Mouse (Mus musculus) limb, embryonic 15.5 days (tissue): ENCODE measurements around the gene Ahdc1. TPM values are rescaled to one million over a fixed set of nuclear protein-coding genes. Genes with fewer than 3 reads are reported as not detected.

Experiments
- ATAC-seq: fragments of 200-750 bp; cut with Nextera tagmentation; 2 replicates; pipeline ENCODE4 v1.8.0; 2017; ENCODE audit warnings: low read depth, moderate TSS enrichment; ENCODE audit not compliant: insufficient number of reproducible peaks, low FRiP score, low TSS enrichment
- H3K27ac ChIP-seq: fragments of 300-500 bp; sonication (generic); 2 replicates; pipeline ENCODE4 v1.5.1; 2015; ENCODE audit warnings: moderate library complexity, mild to moderate bottlenecking, inconsistent platforms
- H3K27me3 ChIP-seq: fragments of 300-500 bp; sonication (generic); 2 replicates; pipeline ENCODE4 v1.6.1; 2015; ENCODE audit warnings: inconsistent platforms
- H3K36me3 ChIP-seq: fragments of 300-500 bp; sonication (generic); 2 replicates; pipeline ENCODE4 v1.6.1; 2015; ENCODE audit warnings: inconsistent platforms
- H3K4me1 ChIP-seq: fragments of 300-500 bp; sonication (generic); 2 replicates; pipeline ENCODE4 v1.6.1; 2015; ENCODE audit warnings: inconsistent platforms
- H3K4me2 ChIP-seq: fragments of 300-500 bp; sonication (generic); 2 replicates; pipeline ENCODE4 v1.6.1; 2015; ENCODE audit warnings: mild to moderate bottlenecking, inconsistent platforms
- H3K4me3 ChIP-seq: fragments of 300-500 bp; sonication (generic); 2 replicates; pipeline ENCODE4 v1.5.1; 2015; ENCODE audit warnings: mild to moderate bottlenecking, inconsistent platforms
- H3K9ac ChIP-seq: fragments of 300-500 bp; sonication (generic); 2 replicates; pipeline ENCODE4 v1.6.1; 2015; ENCODE audit warnings: inconsistent platforms
- H3K9me3 ChIP-seq: fragments of 300-500 bp; sonication (generic); 2 replicates; pipeline ENCODE4 v1.6.1; 2016; ENCODE audit warnings: inconsistent platforms
- WGBS: fragments of 180-500 bp; shearing (Covaris S2); methylation state at CpG from one replicate; pipeline ENCODE4 v1.1.7; 2015; 5-methylcytosine and 5-hydroxymethylcytosine counted together
- polyA plus RNA-seq: library from polyadenylated mRNA; unstranded; fragments of >200 nt; fragmentation: Nextera tagmentation; extraction: Ambion mirVana; gene quantifications from 2 replicates; pipeline ENCODE4 v1.2.1, GENCODE M21; 2015

The Ahdc1 gene
- polyA plus RNA-seq, 1 experiment from 2014 or later, result 13.2 TPM

DNA sequence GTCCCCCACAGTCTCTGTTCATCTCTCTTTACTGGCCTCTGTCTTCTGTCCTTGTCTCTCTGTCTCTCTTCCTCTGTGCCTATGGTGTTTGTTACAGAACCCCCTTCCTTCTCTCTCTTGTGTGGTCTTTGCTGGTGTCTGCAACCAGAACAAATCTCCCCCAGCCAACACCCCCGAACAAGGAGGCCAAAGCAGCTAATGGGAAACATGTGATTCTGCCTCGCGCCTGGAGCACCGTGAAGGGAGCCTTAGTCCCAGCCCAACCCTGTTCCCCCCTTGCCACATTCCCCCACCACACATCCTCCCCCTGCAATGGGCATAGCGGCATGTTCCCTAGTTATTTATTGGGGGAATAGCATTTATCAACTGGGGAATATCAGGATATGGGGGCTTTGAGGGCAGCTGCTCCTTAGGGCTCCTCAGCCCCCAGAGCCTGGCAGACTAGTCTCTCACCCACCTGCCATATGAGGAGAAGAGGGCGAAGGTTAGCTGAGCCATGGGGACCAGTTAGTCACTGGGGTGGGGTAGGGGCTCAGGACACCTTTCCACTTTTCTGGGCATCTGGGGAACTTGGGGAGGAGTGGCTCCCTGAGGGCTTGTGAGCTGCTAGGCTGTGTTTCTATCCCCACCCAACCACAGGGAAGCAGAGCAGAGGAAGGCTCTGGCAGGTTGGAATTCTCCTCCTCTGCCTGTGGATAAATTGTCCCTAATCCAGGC is 41.1 kb downstream of the Ahdc1 start:
- Histone ChIP-seq H3K4me1 (peaks cover 97% of the 10 kb centered on the region), H3K9ac (0 out of 2 replicates have a peak overlapping the region, but pooled peaks have one; percentile 17), H3K9me3 (no peaks in the 10 kb centered on the region), H3K27ac (peak overlapping the region; percentile 87), H3K4me3 (0 out of 2 replicates have a peak overlapping the region, but pooled peaks have one; percentile 0), H3K36me3 (peaks cover 11% of the 10 kb centered on the region; the same call in 1 of the 2 replicates), H3K27me3 (no peaks in the 10 kb centered on the region), H3K4me2 (peak overlapping the region; percentile 29; the same call in 1 of the 2 replicates)
- WGBS, result 18% methylated on average over 6 of the region's 6 CpGs
- no peak for ATAC-seq

DNA sequence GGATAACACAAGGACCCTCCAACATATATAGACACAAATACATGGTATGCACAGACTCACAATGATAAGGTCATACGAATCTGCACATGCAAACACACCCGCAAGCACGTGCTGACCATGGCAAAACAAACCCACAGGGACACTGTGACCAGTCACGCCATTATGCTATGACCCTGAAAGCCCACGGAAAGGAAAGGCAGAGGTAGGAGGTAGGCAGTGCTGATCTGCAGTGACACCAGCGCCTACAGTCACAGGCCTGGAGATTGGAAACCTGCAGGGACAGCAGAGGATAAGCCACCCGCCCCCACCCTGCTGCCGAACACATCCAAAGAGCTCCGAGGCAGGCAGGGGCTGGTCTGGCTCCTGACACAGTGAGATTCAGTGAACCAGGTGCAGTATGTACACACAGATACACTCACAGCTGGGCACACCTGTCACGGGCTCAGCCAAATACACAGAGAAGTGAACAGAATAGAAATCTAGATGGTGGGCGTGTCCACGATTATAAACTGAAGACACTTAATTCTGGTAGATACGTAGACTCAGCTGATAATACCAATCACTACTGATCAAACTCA is 42.0 kb downstream of the Ahdc1 start:
- H3K36me3 ChIP-seq, result peaks cover 15% of the 10 kb centered on the region
- H3K4me3 ChIP-seq, result no peak overlapping the region
- no peak for ATAC-seq
- WGBS, result 76% methylated on average over 13 of the region's 13 CpGs
- H3K27ac ChIP-seq, result peak overlapping the region; percentile 87; the same call in 1 of the 2 replicates
- peaks cover 97% of the 10 kb centered on the region for H3K4me1 ChIP-seq
- H3K4me2 ChIP-seq, result no peak overlapping the region
- H3K9ac ChIP-seq, result no peak overlapping the region
- H3K9me3 ChIP-seq, result no peaks in the 10 kb centered on the region
- no peaks in the 10 kb centered on the region for H3K27me3 ChIP-seq

DNA sequence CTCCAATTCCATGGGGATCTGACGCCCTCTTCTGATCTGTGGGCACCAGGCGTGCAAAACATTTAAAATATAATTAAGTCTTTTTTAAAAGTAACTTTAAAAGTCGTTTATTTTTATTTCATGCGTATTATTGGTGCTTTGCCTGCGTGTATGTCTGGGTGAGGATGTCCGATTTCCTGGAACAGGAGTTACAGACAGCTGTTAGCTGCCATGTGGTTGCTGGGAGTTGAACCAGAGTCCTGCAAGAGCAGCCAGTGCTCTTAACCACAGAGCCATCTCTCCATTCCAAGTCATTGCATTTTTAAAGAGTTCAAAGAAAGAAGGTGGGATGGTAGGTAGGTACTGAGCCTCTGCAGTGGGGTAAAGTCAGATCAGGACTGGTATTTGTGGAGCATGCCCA is 43.5 kb downstream of the Ahdc1 start:
- H3K9ac ChIP-seq, result no peak overlapping the region
- H3K27me3 ChIP-seq, result no peaks in the 10 kb centered on the region
- 51% methylated on average over 6 of the region's 6 CpGs for WGBS
- peaks cover 97% of the 10 kb centered on the region for H3K4me1 ChIP-seq
- H3K36me3 ChIP-seq, result peaks cover 21% of the 10 kb centered on the region
- no peak overlapping the region for H3K4me3 ChIP-seq
- no peak for ATAC-seq
- H3K27ac ChIP-seq, result peak overlapping the region; percentile 85
- H3K9me3 ChIP-seq, result no peaks in the 10 kb centered on the region
- no peak overlapping the region for H3K4me2 ChIP-seq

DNA sequence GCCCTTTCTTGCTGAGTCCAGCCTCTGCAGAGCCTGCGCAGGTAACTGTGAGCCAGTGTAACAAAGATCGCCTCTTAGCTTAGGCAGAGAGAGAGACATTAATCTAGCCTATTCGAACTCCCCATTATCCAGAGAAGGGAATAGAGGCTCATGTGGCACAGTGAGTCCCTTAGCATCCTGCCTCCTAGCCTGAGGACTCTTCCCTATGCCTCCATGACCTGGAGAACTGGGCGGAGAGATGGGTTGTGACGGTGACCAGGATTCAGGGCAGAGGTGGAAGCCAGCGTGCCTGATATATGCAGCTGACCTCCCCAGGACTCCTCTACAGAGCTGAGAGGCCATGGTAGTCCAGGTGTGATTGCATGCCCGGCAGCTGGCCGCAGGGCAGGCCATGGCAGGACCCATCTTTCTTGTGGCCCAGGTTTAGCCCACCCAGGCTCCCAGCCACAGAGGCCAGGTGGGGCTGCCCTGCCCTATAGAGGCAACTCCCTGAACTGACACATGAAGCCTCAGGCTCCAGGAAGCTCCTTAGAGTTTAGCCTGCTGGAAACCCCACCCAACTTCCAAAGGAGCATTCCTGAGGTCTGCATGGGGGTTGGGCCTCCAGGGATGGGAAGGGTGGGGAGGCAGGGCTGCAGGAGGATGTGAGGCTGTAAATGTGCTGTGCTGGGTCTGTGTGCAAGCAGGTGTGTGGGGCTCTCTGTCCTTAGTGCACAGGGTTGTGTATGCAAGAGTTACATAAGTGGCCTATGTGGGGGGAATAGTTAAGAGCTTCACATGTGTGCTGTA is 44.3 kb downstream of the Ahdc1 start:
- H3K4me2 ChIP-seq, result peak overlapping the region; percentile 12; the same call in 1 of the 2 replicates
- WGBS, result 53% methylated on average over 8 of the region's 8 CpGs
- no peaks in the 10 kb centered on the region for H3K27me3 ChIP-seq
- H3K4me1 ChIP-seq, result peaks cover 94% of the 10 kb centered on the region
- peak; percentile 22; the same call in 1 of the 2 replicates for ATAC-seq
- peaks cover 29% of the 10 kb centered on the region for H3K36me3 ChIP-seq
- H3K9ac ChIP-seq, result no peak overlapping the region
- H3K4me3 ChIP-seq, result no peak overlapping the region
- peak overlapping the region; percentile 85 for H3K27ac ChIP-seq
- no peaks in the 10 kb centered on the region for H3K9me3 ChIP-seq

DNA sequence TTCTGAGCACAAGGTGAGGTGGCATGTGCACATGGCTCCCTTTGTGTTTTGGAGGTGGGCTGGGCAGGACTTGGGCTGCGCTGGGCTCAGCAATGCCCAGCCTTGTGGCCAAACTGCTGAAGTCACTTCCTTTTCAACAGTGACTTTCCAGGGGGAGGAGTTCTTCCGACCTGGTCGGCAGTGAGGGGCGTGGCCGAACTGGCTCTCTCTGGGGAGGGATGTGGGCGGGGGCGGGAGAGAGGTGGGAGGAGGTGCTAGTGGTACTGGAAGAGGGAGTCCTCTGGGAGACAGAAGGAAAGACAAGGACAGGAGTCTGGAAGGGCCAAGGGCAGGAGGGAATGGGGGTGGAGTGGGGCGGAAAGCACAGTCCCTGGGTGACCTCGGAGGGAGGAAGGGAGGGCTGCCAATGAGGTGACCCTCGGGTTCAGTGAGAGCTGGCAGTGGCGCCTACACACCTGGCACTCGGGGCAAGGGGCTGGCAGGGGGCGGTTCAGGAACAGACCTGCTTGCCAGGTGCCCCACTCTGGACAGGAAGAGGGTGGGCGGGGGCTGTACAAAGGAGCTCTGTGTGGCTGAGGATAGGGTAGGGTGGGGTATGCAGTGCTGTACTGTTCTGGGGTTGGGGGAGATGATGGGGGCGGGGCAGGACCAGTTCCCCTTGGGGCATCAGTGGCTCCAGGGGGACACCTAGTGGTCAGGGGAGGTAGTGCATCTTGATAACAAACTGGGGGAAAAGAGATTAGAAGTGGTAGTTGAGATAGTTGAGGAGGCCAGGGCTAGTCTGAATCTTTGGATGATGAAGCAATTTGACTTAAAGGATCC is 45.2 kb downstream of the Ahdc1 start:
- peaks cover 37% of the 10 kb centered on the region for H3K36me3 ChIP-seq
- peak; percentile 63; the same call in 1 of the 2 replicates for ATAC-seq
- peak overlapping the region; percentile 85 for H3K27ac ChIP-seq
- no peaks in the 10 kb centered on the region for H3K9me3 ChIP-seq
- peaks cover 88% of the 10 kb centered on the region for H3K4me1 ChIP-seq
- no peak overlapping the region for H3K9ac ChIP-seq
- H3K4me3 ChIP-seq, result peak overlapping the region; percentile 9; the same call in 1 of the 2 replicates
- H3K27me3 ChIP-seq, result no peaks in the 10 kb centered on the region
- H3K4me2 ChIP-seq, result peak overlapping the region; percentile 15; the same call in 1 of the 2 replicates
- WGBS, result 4% methylated on average over 15 of the region's 15 CpGs

DNA sequence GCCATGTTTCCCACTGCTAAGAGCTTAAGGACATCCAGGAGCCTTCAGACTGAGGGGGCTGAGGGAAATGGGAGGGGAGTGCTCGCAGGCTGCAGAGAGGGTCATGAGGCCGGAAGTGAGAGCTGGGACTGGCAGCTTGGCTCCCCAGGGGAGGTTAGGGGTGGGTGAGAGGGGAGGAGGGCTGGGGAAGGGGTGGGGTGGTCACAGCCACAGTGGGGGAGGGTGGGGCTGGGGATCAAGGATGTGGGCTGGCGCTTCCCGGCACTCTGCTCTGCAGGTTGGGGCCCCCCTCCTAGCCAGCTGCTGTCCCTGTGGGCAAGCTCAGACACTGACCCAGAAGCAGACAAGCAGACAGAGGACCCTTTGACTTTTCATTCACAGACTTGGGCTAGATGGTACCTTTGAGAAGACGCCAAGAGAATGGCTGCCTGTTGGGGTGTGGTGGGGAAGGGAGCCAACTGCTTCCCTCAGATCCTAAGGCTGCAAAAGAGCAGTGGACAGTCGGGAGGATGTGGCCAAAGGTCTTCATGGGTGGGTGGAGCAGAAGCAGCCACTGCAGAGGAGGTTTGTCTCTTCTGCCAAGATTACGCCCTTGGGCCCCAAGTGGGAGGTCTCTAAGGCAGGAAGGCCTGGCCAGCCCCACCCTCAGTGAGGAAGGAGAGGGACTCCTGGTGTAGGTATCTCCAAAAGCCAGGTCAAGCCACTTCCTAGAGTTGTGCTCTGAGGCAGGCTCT is 46.5 kb downstream of the Ahdc1 start:
- H3K4me1 ChIP-seq, result peaks cover 76% of the 10 kb centered on the region
- no peak overlapping the region for H3K9ac ChIP-seq
- no peak for ATAC-seq
- no peaks in the 10 kb centered on the region for H3K9me3 ChIP-seq
- H3K27ac ChIP-seq, result peak overlapping the region; percentile 81
- no peaks in the 10 kb centered on the region for H3K27me3 ChIP-seq
- WGBS, result 26% methylated on average over 7 of the region's 7 CpGs
- H3K4me2 ChIP-seq, result no peak overlapping the region
- H3K36me3 ChIP-seq, result peaks cover 50% of the 10 kb centered on the region
- no peak overlapping the region for H3K4me3 ChIP-seq

DNA sequence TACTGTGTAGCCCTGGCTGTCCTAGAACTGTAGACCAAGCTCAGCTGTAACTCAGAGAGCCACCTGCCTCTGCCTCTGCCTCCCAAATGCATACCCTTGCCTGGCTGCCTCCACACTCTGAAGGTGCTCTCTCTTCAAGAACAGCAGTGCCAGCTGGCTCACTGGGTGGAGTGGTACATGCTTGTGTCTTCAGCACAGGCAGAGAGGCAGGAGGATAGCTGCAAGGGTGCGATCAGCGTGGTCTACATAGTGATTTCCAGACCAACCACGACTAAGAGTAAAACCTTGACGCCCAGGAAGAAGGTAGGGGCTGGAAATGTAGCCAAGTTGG is 47.0 kb downstream of the Ahdc1 start:
- H3K27me3 ChIP-seq, result no peaks in the 10 kb centered on the region
- no peak for ATAC-seq
- WGBS, result 91% methylated on average over 4 of the region's 4 CpGs
- H3K36me3 ChIP-seq, result peaks cover 55% of the 10 kb centered on the region
- peaks cover 70% of the 10 kb centered on the region for H3K4me1 ChIP-seq
- no peaks in the 10 kb centered on the region for H3K9me3 ChIP-seq
- H3K27ac ChIP-seq, result peak overlapping the region; percentile 81
- H3K4me3 ChIP-seq, result no peak overlapping the region
- H3K4me2 ChIP-seq, result no peak overlapping the region
- H3K9ac ChIP-seq, result no peak overlapping the region

DNA sequence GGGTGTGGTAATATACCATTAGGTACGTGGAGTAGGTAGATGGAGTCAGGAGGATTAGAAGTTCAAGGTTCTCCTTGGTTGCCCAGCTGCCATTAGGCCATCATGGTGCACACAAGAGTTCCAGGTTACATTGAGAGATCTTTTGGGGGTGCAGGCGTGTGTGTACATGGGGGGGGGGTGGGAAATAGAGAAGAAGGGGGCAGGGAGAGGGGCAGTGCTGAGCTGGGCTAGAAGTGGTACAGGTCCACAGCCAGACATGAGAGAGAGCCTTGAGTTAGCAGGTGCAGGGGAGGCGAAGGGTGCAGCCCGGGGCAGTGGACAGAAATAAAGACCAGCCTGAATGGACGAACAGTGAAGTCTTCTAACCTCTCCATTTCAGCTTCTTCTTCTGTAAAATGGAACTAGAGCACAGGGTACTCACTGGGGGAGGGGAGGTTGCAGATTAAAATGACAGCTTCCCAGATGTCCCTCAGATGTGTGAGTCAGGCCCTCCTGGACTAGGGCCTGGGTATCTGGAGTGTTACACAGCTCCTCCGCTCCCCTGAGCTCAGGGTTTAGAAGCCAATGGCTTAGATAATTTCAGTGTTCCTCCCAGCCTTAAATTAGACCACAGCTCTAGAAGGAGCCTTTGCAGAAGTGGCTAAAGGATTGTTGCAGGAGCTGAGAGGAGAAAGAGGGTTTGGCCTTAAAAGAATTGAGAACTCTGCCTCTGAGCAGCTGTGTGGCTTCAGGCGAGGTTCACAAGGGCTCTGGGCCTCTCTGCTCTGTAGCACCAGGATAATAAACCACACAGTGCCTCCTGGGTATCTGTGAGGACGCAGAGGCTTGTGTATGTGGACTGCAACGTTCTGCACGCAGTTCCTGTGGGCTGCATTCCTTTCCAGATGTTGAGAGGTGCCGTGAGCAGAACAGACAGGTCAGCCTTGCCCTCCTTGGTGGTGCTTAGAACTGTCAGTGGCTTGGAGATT is 47.7 kb downstream of the Ahdc1 start:
- no peak for ATAC-seq
- Histone ChIP-seq H3K4me3 (no peak overlapping the region), H3K9me3 (no peaks in the 10 kb centered on the region), H3K9ac (no peak overlapping the region), H3K27me3 (no peaks in the 10 kb centered on the region), H3K4me2 (no peak overlapping the region), H3K4me1 (peaks cover 64% of the 10 kb centered on the region), H3K27ac (peak overlapping the region; percentile 81; the same call in 1 of the 2 replicates), H3K36me3 (peaks cover 62% of the 10 kb centered on the region)
- WGBS, result 47% methylated on average over 11 of the region's 11 CpGs

DNA sequence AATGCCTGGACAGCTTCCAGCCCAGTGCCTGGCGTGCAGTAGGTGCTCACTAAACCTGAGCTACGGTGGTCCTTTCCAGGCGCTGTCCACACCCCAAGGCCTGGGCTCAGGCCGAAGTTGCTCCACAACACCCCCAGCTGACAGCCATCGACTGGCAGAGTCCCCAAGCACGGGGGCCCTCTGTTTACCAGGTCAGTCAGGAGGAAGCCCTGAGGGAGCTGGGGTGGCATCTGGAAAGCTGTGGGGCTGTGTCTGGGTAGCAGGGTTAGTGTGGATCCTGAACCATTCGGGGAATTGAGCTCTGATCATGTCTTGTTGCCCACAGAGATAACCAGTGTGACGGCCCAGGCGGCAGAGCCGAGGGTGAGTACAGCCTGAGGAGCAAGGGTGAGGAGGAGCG is 49.6 kb downstream of the Ahdc1 start:
- no peaks in the 10 kb centered on the region for H3K27me3 ChIP-seq
- no peaks in the 10 kb centered on the region for H3K9me3 ChIP-seq
- H3K36me3 ChIP-seq, result peaks cover 70% of the 10 kb centered on the region
- WGBS, result 88% methylated on average over 11 of the region's 11 CpGs
- no peak overlapping the region for H3K4me3 ChIP-seq
- ATAC-seq, result no peak
- H3K27ac ChIP-seq, result no peak overlapping the region
- H3K4me1 ChIP-seq, result peaks cover 46% of the 10 kb centered on the region
- H3K4me2 ChIP-seq, result no peak overlapping the region
- no peak overlapping the region for H3K9ac ChIP-seq

DNA sequence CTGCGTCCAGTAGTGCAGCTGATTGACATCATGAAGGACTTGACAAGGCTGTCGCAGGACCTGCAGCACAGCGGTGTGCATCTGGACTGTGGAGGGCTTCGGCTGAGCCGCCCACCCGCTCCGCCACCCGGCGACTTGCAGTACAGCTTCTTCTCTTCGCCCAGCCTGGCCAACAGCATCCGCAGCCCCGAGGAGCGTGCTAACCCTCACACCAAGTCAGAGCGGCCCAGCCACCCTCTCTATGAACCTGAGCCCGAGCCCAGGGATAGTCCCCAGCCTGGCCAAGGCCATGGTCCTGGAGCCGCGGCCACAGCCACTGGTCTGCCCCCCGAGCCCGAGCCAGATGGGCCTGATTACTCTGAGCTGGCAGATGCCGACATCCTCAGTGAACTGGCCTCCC is 50.7 kb downstream of the Ahdc1 start:
- Histone ChIP-seq H3K9me3 (no peaks in the 10 kb centered on the region), H3K4me1 (peaks cover 38% of the 10 kb centered on the region), H3K27me3 (no peaks in the 10 kb centered on the region), H3K9ac (no peak overlapping the region), H3K4me2 (no peak overlapping the region), H3K4me3 (no peak overlapping the region), H3K36me3 (peaks cover 79% of the 10 kb centered on the region), H3K27ac (no peak overlapping the region)
- WGBS, result 90% methylated on average over 20 of the region's 20 CpGs
- no peak for ATAC-seq
